In the genomic region with DNA sequence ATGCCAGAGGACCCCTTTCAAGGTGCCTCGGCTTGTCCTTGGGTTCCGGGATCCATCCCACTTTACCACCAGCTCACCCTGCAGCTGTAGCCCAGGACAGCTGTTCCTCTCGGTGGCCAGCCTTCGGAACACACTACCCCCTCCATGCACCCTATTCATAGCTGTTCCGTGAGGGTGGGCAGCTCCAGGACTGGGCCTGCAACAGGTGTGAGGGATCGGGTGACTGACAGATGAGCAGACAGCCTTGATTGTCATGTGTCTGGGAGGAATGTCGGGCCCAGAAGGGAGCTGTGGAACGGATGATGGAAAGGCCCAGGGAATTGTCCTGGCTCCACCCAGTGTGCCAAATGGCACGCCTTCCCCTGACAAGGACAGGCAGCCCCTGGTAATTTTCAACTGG, we compare ENCODE assay signal across 26 mouse cellular contexts.
DNase-seq lines count a peak whose midpoint lies in the region; ATAC-seq lines count a peak whose summit lies in the region.
"Had no signal": no experiment of that assay in that cellular context is flagged by ENCODE, and none has a peak within 500 bp of the region (broad histone marks: within the 10 kb centered on the region; RNA-seq: fewer than 3 reads in every experiment).

No protein-coding gene starts in this region.

- 0 out of 2 replicates have a peak overlapping the region, but pooled peaks have one; percentile 26 for H3K27ac ChIP-seq in forebrain, embryonic 10.5 days
- no peak overlapping the region for H3K27ac ChIP-seq in forebrain, embryonic 13.5 days
- H3K27ac ChIP-seq in embryonic facial prominence, embryonic 14.5 days (replicated peaks; ENCODE audit: low read depth, low read length) = no peak overlapping the region
- no peak overlapping the region for H3K27ac ChIP-seq in limb, embryonic 15.5 days
- H3K27ac ChIP-seq in midbrain, embryonic 10.5 days (replicated peaks) = no peak overlapping the region
- H3K27ac ChIP-seq: forebrain, embryonic 15.5 days; heart, embryonic 13.5 days; hindbrain, embryonic 13.5 days; kidney, postnatal 0 days; left cerebral cortex, adult 2 months; liver, embryonic 15.5 days; macrophage; neural tube, embryonic 15.5 days had no signal

- H3K9ac ChIP-seq in forebrain, embryonic 13.5 days = no peak overlapping the region
- H3K9ac ChIP-seq in embryonic facial prominence, embryonic 14.5 days (ENCODE audit: low read depth, low read length) = no peak overlapping the region
- H3K9ac ChIP-seq in limb, embryonic 15.5 days = no peak overlapping the region
- H3K9ac ChIP-seq: forebrain, embryonic 15.5 days; heart, embryonic 13.5 days; hindbrain, embryonic 13.5 days; liver, embryonic 15.5 days; neural tube, embryonic 15.5 days had no signal

- 77% methylated on average over 9 of the region's 9 CpGs for WGBS in forebrain, embryonic 10.5 days
- 80% methylated on average over 9 of the region's 9 CpGs for WGBS in forebrain, embryonic 13.5 days
- WGBS in embryonic facial prominence, embryonic 14.5 days = 66% methylated on average over 9 of the region's 9 CpGs
- 63% methylated on average over 9 of the region's 9 CpGs for WGBS in limb, embryonic 15.5 days
- 78% methylated on average over 9 of the region's 9 CpGs for WGBS in midbrain, embryonic 10.5 days

- DNase-seq in forebrain, embryonic 10.5 days (ENCODE audit: extremely low spot score, low spot score) = no peak
- DNase-seq in embryonic facial prominence, embryonic 14.5 days (ENCODE audit: low spot score) = peak; percentile 74
- peak; percentile 78 for DNase-seq in gastrocnemius, postnatal 14 days
- DNase-seq in layer of hippocampus, postnatal 14 days (ENCODE audit: low spot score in 2 of 2) = no peak
- DNase-seq in midbrain, embryonic 10.5 days (ENCODE audit: low spot score) = no peak
- DNase-seq in frontal cortex, postnatal 25 days (ENCODE audit: low spot score in 2 of 2) = no peak
- DNase-seq: heart, adult 18-20 months; kidney, adult 18-20 months; layer of hippocampus, adult 9-11 months; right cerebral cortex, adult 18-20 months; right cerebral cortex, postnatal 4 days; thymus, adult 18-20 months; thymus, postnatal 4 days had no signal

- no peaks in the 10 kb centered on the region for H3K36me3 ChIP-seq in forebrain, embryonic 10.5 days (replicated peaks)
- no peaks in the 10 kb centered on the region for H3K36me3 ChIP-seq in forebrain, embryonic 13.5 days (ENCODE audit: poor library complexity, severe bottlenecking)
- no peaks in the 10 kb centered on the region for H3K36me3 ChIP-seq in embryonic facial prominence, embryonic 14.5 days (ENCODE audit: control insufficient read depth, insufficient read depth, low read length)
- no peaks in the 10 kb centered on the region for H3K36me3 ChIP-seq in limb, embryonic 15.5 days
- no peaks in the 10 kb centered on the region for H3K36me3 ChIP-seq in midbrain, embryonic 10.5 days
- H3K36me3 ChIP-seq: forebrain, embryonic 15.5 days; hindbrain, embryonic 13.5 days; liver, embryonic 15.5 days; neural tube, embryonic 15.5 days had no signal

- no peak overlapping the region for H3K4me2 ChIP-seq in forebrain, embryonic 13.5 days
- H3K4me2 ChIP-seq in embryonic facial prominence, embryonic 14.5 days (ENCODE audit: low read depth, low read length) = no peak overlapping the region
- no peak overlapping the region for H3K4me2 ChIP-seq in limb, embryonic 15.5 days
- H3K4me2 ChIP-seq: forebrain, embryonic 15.5 days; heart, embryonic 13.5 days; hindbrain, embryonic 13.5 days; liver, embryonic 15.5 days; neural tube, embryonic 15.5 days had no signal

- H3K9me3 ChIP-seq in forebrain, embryonic 10.5 days = no peaks in the 10 kb centered on the region
- no peaks in the 10 kb centered on the region for H3K9me3 ChIP-seq in forebrain, embryonic 13.5 days (replicated peaks)
- no peaks in the 10 kb centered on the region for H3K9me3 ChIP-seq in embryonic facial prominence, embryonic 14.5 days (ENCODE audit: control insufficient read depth, low read length)
- no peaks in the 10 kb centered on the region for H3K9me3 ChIP-seq in limb, embryonic 15.5 days
- no peaks in the 10 kb centered on the region for H3K9me3 ChIP-seq in midbrain, embryonic 10.5 days (replicated peaks)
- H3K9me3 ChIP-seq: forebrain, embryonic 15.5 days; heart, embryonic 13.5 days; hindbrain, embryonic 13.5 days; liver, embryonic 15.5 days; neural tube, embryonic 15.5 days had no signal

- H3K4me3 ChIP-seq in forebrain, embryonic 10.5 days = no peak overlapping the region
- H3K4me3 ChIP-seq in forebrain, embryonic 13.5 days = no peak overlapping the region
- H3K4me3 ChIP-seq in embryonic facial prominence, embryonic 14.5 days (ENCODE audit: low read depth, low read length) = no peak overlapping the region
- H3K4me3 ChIP-seq in limb, embryonic 15.5 days = no peak overlapping the region
- H3K4me3 ChIP-seq in midbrain, embryonic 10.5 days = no peak overlapping the region
- H3K4me3 ChIP-seq: erythroblast, embryonic 14.5 days; forebrain, embryonic 15.5 days; heart, embryonic 13.5 days; hindbrain, embryonic 13.5 days; left cerebral cortex, adult 2 months; liver, embryonic 15.5 days; neural tube, embryonic 15.5 days had no signal

- H3K4me1 ChIP-seq in forebrain, embryonic 10.5 days = no peaks in the 10 kb centered on the region
- H3K4me1 ChIP-seq in forebrain, embryonic 13.5 days = 0 out of 2 replicates have a peak, but pooled peaks cover 3% of the 10 kb centered on the region
- H3K4me1 ChIP-seq in embryonic facial prominence, embryonic 14.5 days (ENCODE audit: control insufficient read depth, insufficient read depth, low read length) = peaks cover 8% of the 10 kb centered on the region; the same call in 1 of the 2 replicates
- peaks cover 4% of the 10 kb centered on the region; the same call in 1 of the 2 replicates for H3K4me1 ChIP-seq in limb, embryonic 15.5 days
- H3K4me1 ChIP-seq in midbrain, embryonic 10.5 days = no peaks in the 10 kb centered on the region
- H3K4me1 ChIP-seq: forebrain, embryonic 15.5 days; heart, embryonic 13.5 days; hindbrain, embryonic 13.5 days; neural tube, embryonic 15.5 days had no signal

- no peak for ATAC-seq in forebrain, embryonic 13.5 days
- ATAC-seq in embryonic facial prominence, embryonic 14.5 days (ENCODE audit: low read depth) = peak; percentile 80
- peak; percentile 49 for ATAC-seq in limb, embryonic 15.5 days (ENCODE audit: insufficient number of reproducible peaks, low FRiP score, low TSS enrichment, low read depth)
- ATAC-seq: forebrain, embryonic 15.5 days; inflammation-experienced regulatory T-cells, adult 6 months; midbrain, embryonic 16.5 days had no signal

- intact Hi-C loops in gastrocnemius, postnatal 14 days (cut with DNase I; ENCODE audit: low total_unique reads) = no loop called here

- H3K27me3 ChIP-seq in forebrain, embryonic 10.5 days (ENCODE audit: poor library complexity, severe bottlenecking) = no peaks in the 10 kb centered on the region
- no peaks in the 10 kb centered on the region for H3K27me3 ChIP-seq in forebrain, embryonic 13.5 days
- H3K27me3 ChIP-seq in embryonic facial prominence, embryonic 14.5 days (replicated peaks; ENCODE audit: control insufficient read depth, insufficient read depth, low read length) = no peaks in the 10 kb centered on the region
- H3K27me3 ChIP-seq in limb, embryonic 15.5 days = no peaks in the 10 kb centered on the region
- no peaks in the 10 kb centered on the region for H3K27me3 ChIP-seq in midbrain, embryonic 10.5 days (ENCODE audit: low read depth, poor library complexity, severe bottlenecking)
- H3K27me3 ChIP-seq: forebrain, embryonic 15.5 days; heart, embryonic 13.5 days; hindbrain, embryonic 13.5 days; liver, embryonic 15.5 days; neural tube, embryonic 15.5 days had no signal

Comparison
In these comparisons a context has a peak if more than half of its experiments do, and no peak if none do; other contexts are left out.
1. DNase-seq: peak in embryonic facial prominence, embryonic 14.5 days (single experiment) and gastrocnemius, postnatal 14 days (single experiment); none in forebrain, embryonic 10.5 days (single experiment), layer of hippocampus, postnatal 14 days (0 of 2), midbrain, embryonic 10.5 days (single experiment) and frontal cortex, postnatal 25 days (0 of 2).